Mouse (Mus musculus) spleen, adult 2 months (tissue): Measurements from ENCODE around the gene Fcamr. TPM values are rescaled to one million over a fixed set of nuclear protein-coding genes. Genes with fewer than 3 reads are reported as not detected.

ENCODE experiments used
- DNase-seq, 2 experiments: peaks; one replicate each; pipeline versions ENCODE4 v3.0.0 to v3.0.0-alpha.2; 2012 to 2021; ENCODE audit warnings: low spot score in 2 of 2, low read depth in 1 of 2
- H3K27ac ChIP-seq: fragments of 200-500 bp; 2 replicates; pipeline ENCODE4 v1.5.1; 2012; ENCODE audit warnings: low read length, inconsistent platforms; ENCODE audit not compliant: insufficient read depth
- H3K27me3 ChIP-seq: fragments of 200-500 bp; 2 replicates; pipeline ENCODE4 v1.6.1; 2012; ENCODE audit warnings: mild to moderate bottlenecking, moderate library complexity, low read length, inconsistent platforms; ENCODE audit not compliant: control insufficient read depth, insufficient read depth
- H3K36me3 ChIP-seq: fragments of 200-500 bp; 2 replicates; pipeline ENCODE4 v1.6.1; 2012; ENCODE audit warnings: mild to moderate bottlenecking, low read length, inconsistent platforms; ENCODE audit not compliant: control insufficient read depth, insufficient read depth
- H3K4me1 ChIP-seq: fragments of 200-500 bp; 2 replicates; pipeline ENCODE4 v1.6.1; 2011; ENCODE audit warnings: inconsistent platforms; ENCODE audit not compliant: control insufficient read depth, insufficient read depth, insufficient read length
- H3K4me3 ChIP-seq: fragments of 200-500 bp; 2 replicates; pipeline ENCODE4 v1.5.1; 2011; ENCODE audit warnings: mild to moderate bottlenecking, inconsistent platforms; ENCODE audit not compliant: insufficient read depth, insufficient read length; ENCODE audit errors: extremely low read depth
- CTCF ChIP-seq: fragments of 200-500 bp; IDR thresholded peaks from 2 replicates; pipeline ENCODE4 v1.5.1; 2011; ENCODE audit warnings: mild to moderate bottlenecking, inconsistent platforms; ENCODE audit not compliant: insufficient read depth, insufficient read length, insufficient replicate concordance; ENCODE audit errors: extremely low read depth
- POLR2A ChIP-seq: fragments of 200-500 bp; IDR thresholded peaks from 2 replicates; pipeline ENCODE4 v1.6.1; 2011; ENCODE audit warnings: low read depth, low read length, inconsistent platforms
- WGBS: fragments of 180-500 bp; shearing (Covaris S2); methylation state at CpG from one replicate; pipeline ENCODE4 v1.1.7; 2018; 5-methylcytosine and 5-hydroxymethylcytosine counted together
- polyA plus RNA-seq: library from polyadenylated mRNA; depleted of rRNA; stranded (reverse); fragments of >200 nt; gene quantifications from 2 replicates; pipeline ENCODE4 v1.2.3, GENCODE M21; 2012

Fcamr gene
- polyA plus RNA-seq, 1 experiment = 0.67 TPM

GRCm38 (mm10) chr1:130801511-130801910 lies 809 bp downstream of the Fcamr start:
- no peak for TF ChIP-seq CTCF
- no peak for TF ChIP-seq POLR2A
- H3K36me3 ChIP-seq = no peaks in the 10 kb centered on the region
- no peaks in the 10 kb centered on the region for H3K27me3 ChIP-seq
- DNase-seq = no peak
- 81% methylated on average over 2 of the region's 2 CpGs for WGBS
- H3K27ac ChIP-seq = no peak overlapping the region
- H3K4me3 ChIP-seq = no peak overlapping the region
- peaks cover 2% of the 10 kb centered on the region; the same call in 1 of the 2 replicates for H3K4me1 ChIP-seq

GRCm38 (mm10) chr1:130802976-130803375 lies 2.3 kb downstream of the Fcamr start:
- Histone ChIP-seq H3K36me3 (no peaks in the 10 kb centered on the region), H3K27me3 (no peaks in the 10 kb centered on the region), H3K4me1 (peaks cover 2% of the 10 kb centered on the region; the same call in 1 of the 2 replicates), H3K27ac (no peak overlapping the region), H3K4me3 (no peak overlapping the region)
- WGBS = 77% methylated on average over 6 of the region's 6 CpGs
- TF ChIP-seq POLR2A (no peak), CTCF (no peak)
- DNase-seq = no peak

GRCm38 (mm10) chr1:130804279-130804678 lies 3.6 kb downstream of the Fcamr start:
- Histone ChIP-seq H3K4me1 (0 out of 2 replicates have a peak, but pooled peaks cover 2% of the 10 kb centered on the region), H3K27ac (no peak overlapping the region), H3K4me3 (no peak overlapping the region), H3K36me3 (no peaks in the 10 kb centered on the region), H3K27me3 (no peaks in the 10 kb centered on the region)
- WGBS = 89% methylated on average over 6 of the region's 6 CpGs
- TF ChIP-seq POLR2A = no peak
- no peak for TF ChIP-seq CTCF
- DNase-seq = no peak

GRCm38 (mm10) chr1:130810906-130811305 lies 10.2 kb downstream of the Fcamr start:
- Histone ChIP-seq H3K36me3 (no peaks in the 10 kb centered on the region), H3K4me3 (no peak overlapping the region), H3K27me3 (no peaks in the 10 kb centered on the region), H3K27ac (no peak overlapping the region), H3K4me1 (no peaks in the 10 kb centered on the region)
- DNase-seq = no peak
- 81% methylated on average over 3 of the region's 3 CpGs for WGBS
- TF ChIP-seq POLR2A = no peak
- no peak for TF ChIP-seq CTCF

- Histone ChIP-seq H3K36me3 (no peaks in the 10 kb centered on the region), H3K27ac (no peak overlapping the region), H3K27me3 (no peaks in the 10 kb centered on the region), H3K4me3 (no peak overlapping the region), H3K4me1 (no peaks in the 10 kb centered on the region)
- 92% methylated on average over 17 of the region's 17 CpGs for WGBS
- DNase-seq = no peak
- TF ChIP-seq POLR2A (no peak), CTCF (no peak)
These were observed 10.6 kb downstream of the Fcamr start for GRCm38 (mm10) chr1:130811316-130811715.

GRCm38 (mm10) chr1:130819737-130820136 lies 19.0 kb downstream of the Fcamr start:
- 51% methylated on average over 1 of the region's 1 CpGs for WGBS
- Histone ChIP-seq H3K27me3 (no peaks in the 10 kb centered on the region), H3K27ac (0 out of 2 replicates have a peak overlapping the region, but pooled peaks have one; percentile 31), H3K36me3 (no peaks in the 10 kb centered on the region), H3K4me1 (peaks cover 18% of the 10 kb centered on the region; the same call in 1 of the 2 replicates), H3K4me3 (no peak overlapping the region)
- peak in 1 of 2 experiments; percentile 46 for DNase-seq
- TF ChIP-seq POLR2A (no peak), CTCF (no peak)

GRCm38 (mm10) chr1:130820316-130821148 lies 19.8 kb downstream of the Fcamr start:
- Histone ChIP-seq H3K4me1 (peaks cover 18% of the 10 kb centered on the region; the same call in 1 of the 2 replicates), H3K4me3 (peak overlapping the region; percentile 12; the same call in 1 of the 2 replicates), H3K27ac (peak overlapping the region; percentile 90), H3K36me3 (no peaks in the 10 kb centered on the region), H3K27me3 (no peaks in the 10 kb centered on the region)
- TF ChIP-seq CTCF (no peak), POLR2A (peak; percentile 43)
- 34% methylated on average over 7 of the region's 7 CpGs for WGBS
- peak; percentile 63 to 72 for DNase-seq
